17 mouse cellular contexts compared by ENCODE assay signal in genomic region chr2:152628066-152628465, GRCm38 (mm10). TPM values are rescaled to one million over a fixed set of nuclear protein-coding genes. Genes with fewer than 3 reads are reported as not detected.
DNase-seq lines count a peak whose midpoint lies in the region; ATAC-seq lines count a peak whose summit lies in the region.
"Had no signal": no experiment of that assay in that cellular context is flagged by ENCODE, and none has a peak within 500 bp of the region (broad histone marks: within the 10 kb centered on the region; RNA-seq: fewer than 3 reads in every experiment).

No protein-coding gene starts in this region.

- 0 out of 2 replicates have a peak, but pooled peaks cover 4% of the 10 kb centered on the region for H3K9me3 ChIP-seq in kidney, embryonic 14.5 days (ENCODE audit: control insufficient read depth, low read length)
- no peaks in the 10 kb centered on the region for H3K9me3 ChIP-seq in heart, embryonic 13.5 days
- H3K9me3 ChIP-seq: forebrain, embryonic 13.5 days; limb, embryonic 13.5 days had no signal

- ATAC-seq in kidney, embryonic 14.5 days (ENCODE audit: low FRiP score, low TSS enrichment), result 0 out of 2 replicates have a peak, but pooled peaks have one; percentile 6
- ATAC-seq in heart, embryonic 13.5 days (ENCODE audit: extremely low read depth, insufficient number of reproducible peaks, low FRiP score, low TSS enrichment), result no peak
- ATAC-seq: forebrain, embryonic 13.5 days; inflammation-experienced regulatory T-cells, adult 6 months had no signal

- WGBS in kidney, embryonic 14.5 days, result 36% methylated on average over 17 of the region's 17 CpGs
- WGBS in heart, embryonic 13.5 days, result 43% methylated on average over 17 of the region's 17 CpGs

- H3K36me3 ChIP-seq in kidney, embryonic 14.5 days (ENCODE audit: control insufficient read depth, insufficient read depth, low read length), result peaks cover 16% of the 10 kb centered on the region; the same call in 1 of the 2 replicates
- no peaks in the 10 kb centered on the region for H3K36me3 ChIP-seq in heart, embryonic 13.5 days
- H3K36me3 ChIP-seq: limb, embryonic 13.5 days had no signal

- no peak for DNase-seq in kidney, adult 11 months
- DNase-seq in kidney, postnatal 14 days, result peak; percentile 42
- no peak for DNase-seq in layer of hippocampus, adult 9-11 months
- DNase-seq in layer of hippocampus, postnatal 14 days (ENCODE audit: low spot score in 2 of 2), result no peak
- no peak for DNase-seq in adrenal gland, postnatal 25 days
- DNase-seq: cerebellum, adult 2 months; embryo, embryonic 11 days had no signal

- peak overlapping the region; percentile 79; the same call in 1 of the 2 replicates for H3K9ac ChIP-seq in kidney, embryonic 14.5 days (ENCODE audit: low read depth, low read length)
- peak overlapping the region; percentile 84 for H3K9ac ChIP-seq in heart, embryonic 13.5 days

- no peaks in the 10 kb centered on the region for H3K27me3 ChIP-seq in kidney, embryonic 14.5 days (ENCODE audit: control insufficient read depth, insufficient read depth, low read length)
- peaks cover 46% of the 10 kb centered on the region for H3K27me3 ChIP-seq in heart, embryonic 13.5 days (replicated peaks)
- H3K27me3 ChIP-seq: CH12.LX had no signal

- H3K4me3 ChIP-seq in kidney, embryonic 14.5 days (ENCODE audit: low read length), result peak overlapping the region; percentile 65
- peak overlapping the region; percentile 55 for H3K4me3 ChIP-seq in brown adipose tissue, adult 24 weeks (ENCODE audit: insufficient read depth, low read depth, low read length)
- peak overlapping the region; percentile 66 for H3K4me3 ChIP-seq in heart, embryonic 13.5 days
- H3K4me3 ChIP-seq: megakaryocyte, embryonic 14.5 days had no signal

- peak overlapping the region; percentile 85 for H3K27ac ChIP-seq in kidney, embryonic 14.5 days (ENCODE audit: low read depth, low read length)
- H3K27ac ChIP-seq in brown adipose tissue, adult 24 weeks (replicated peaks; ENCODE audit: low read depth, low read length), result peak overlapping the region; percentile 46; the same call in 1 of the 2 replicates
- no peak overlapping the region for H3K27ac ChIP-seq in heart, embryonic 13.5 days (replicated peaks)
- H3K27ac ChIP-seq: forebrain, embryonic 13.5 days; limb, embryonic 13.5 days had no signal

- peak overlapping the region; percentile 91 for H3K4me2 ChIP-seq in kidney, embryonic 14.5 days (replicated peaks; ENCODE audit: low read depth, low read length)
- H3K4me2 ChIP-seq in heart, embryonic 13.5 days, result peak overlapping the region; percentile 91

- H3K4me1 ChIP-seq in kidney, embryonic 14.5 days (ENCODE audit: control insufficient read depth, insufficient read depth, low read length), result peaks cover 49% of the 10 kb centered on the region
- no peaks in the 10 kb centered on the region for H3K4me1 ChIP-seq in brown adipose tissue, adult 24 weeks (ENCODE audit: control insufficient read depth, insufficient read depth, insufficient read length, low read length)
- peaks cover 43% of the 10 kb centered on the region for H3K4me1 ChIP-seq in heart, embryonic 13.5 days

RNA-seq across cellular contexts. Expression of gene Rem1, which starts 1.3 kb away (rescaled TPM):
- 46.9 and 61.8 TPM in 2 replicates for polyA plus RNA-seq in kidney, embryonic 14.5 days (2014; fragmentation: Nextera tagmentation; extraction: Ambion mirVana)
- 1.2 and 1.6 TPM in 2 replicates for polyA plus RNA-seq in brown adipose tissue, adult 24 weeks (2012; ENCODE audit: insufficient read depth, insufficient read length, missing spikeins)
- 10.5 and 12.6 TPM in 2 replicates for polyA plus RNA-seq in heart, embryonic 13.5 days (2015; fragmentation: Nextera tagmentation; extraction: Ambion mirVana)
- under 1 TPM; 0.72 to 0.83 TPM for total RNA-seq in layer of hippocampus, postnatal 14 days (2021)
- total RNA-seq in adrenal gland, postnatal 25 days (2021), result 8.1 and 9.0 TPM in 2 replicates
- polyA plus RNA-seq: inflammation-experienced regulatory T-cells, adult 6 months had no signal

RNA-seq across cellular contexts. Expression of gene Defb25, which starts 5.2 kb away (rescaled TPM):
- 28.2 and 37.2 TPM in 2 replicates for polyA plus RNA-seq in kidney, embryonic 14.5 days (2014; fragmentation: Nextera tagmentation; extraction: Ambion mirVana)
- not detected in 2 replicates for polyA plus RNA-seq in brown adipose tissue, adult 24 weeks (2012; ENCODE audit: insufficient read depth, insufficient read length, missing spikeins)
- polyA plus RNA-seq in heart, embryonic 13.5 days (2015; fragmentation: Nextera tagmentation; extraction: Ambion mirVana), result 0.68 and 1.1 TPM in 2 replicates
- total RNA-seq in layer of hippocampus, postnatal 14 days (2021), result not detected
- 2.5 TPM in 1 of 2 replicates, not detected in the other for total RNA-seq in adrenal gland, postnatal 25 days (2021)
- total RNA-seq: CH12.LX; granulocyte monocyte progenitor cell, adult 5-6 weeks had no signal
- polyA plus RNA-seq: cerebellum, adult 2 months; forebrain, embryonic 13.5 days had no signal

RNA-seq across cellular contexts. Expression of gene Defb36, which starts 23.9 kb away (rescaled TPM):
- polyA plus RNA-seq in kidney, embryonic 14.5 days (2014; fragmentation: Nextera tagmentation; extraction: Ambion mirVana), result 1.1 TPM in 2 replicates
- not detected in 2 replicates for polyA plus RNA-seq in brown adipose tissue, adult 24 weeks (2012; ENCODE audit: insufficient read depth, insufficient read length, missing spikeins)
- polyA plus RNA-seq in heart, embryonic 13.5 days (2015; fragmentation: Nextera tagmentation; extraction: Ambion mirVana), result not detected in 2 replicates
- not detected for total RNA-seq in layer of hippocampus, postnatal 14 days (2021)
- 1.0 TPM in 1 of 2 replicates, not detected in the other for total RNA-seq in adrenal gland, postnatal 25 days (2021)
- total RNA-seq: CH12.LX; granulocyte monocyte progenitor cell, adult 5-6 weeks had no signal
- polyA plus RNA-seq: cerebellum, adult 2 months; forebrain, embryonic 13.5 days; inflammation-experienced regulatory T-cells, adult 6 months; limb, embryonic 13.5 days had no signal

RNA-seq across cellular contexts. Expression of gene Defb45, which starts 28.9 kb away (rescaled TPM):
- not detected in 2 replicates for polyA plus RNA-seq in kidney, embryonic 14.5 days (2014; fragmentation: Nextera tagmentation; extraction: Ambion mirVana)
- polyA plus RNA-seq in brown adipose tissue, adult 24 weeks (2012; ENCODE audit: insufficient read depth, insufficient read length, missing spikeins), result not detected in 2 replicates
- not detected in 2 replicates for polyA plus RNA-seq in heart, embryonic 13.5 days (2015; fragmentation: Nextera tagmentation; extraction: Ambion mirVana)
- total RNA-seq in layer of hippocampus, postnatal 14 days (2021), result not detected
- not detected in 2 replicates for total RNA-seq in adrenal gland, postnatal 25 days (2021)
- total RNA-seq: adrenal gland, postnatal 4 days; CH12.LX; granulocyte monocyte progenitor cell, adult 5-6 weeks had no signal
- polyA plus RNA-seq: cerebellum, adult 2 months; forebrain, embryonic 13.5 days; inflammation-experienced regulatory T-cells, adult 6 months; limb, embryonic 13.5 days had no signal

RNA-seq across cellular contexts. Expression of gene H13, which starts 41.2 kb away (rescaled TPM):
- 127 and 147 TPM in 2 replicates for polyA plus RNA-seq in kidney, embryonic 14.5 days (2014; fragmentation: Nextera tagmentation; extraction: Ambion mirVana)
- polyA plus RNA-seq in brown adipose tissue, adult 24 weeks (2012; ENCODE audit: insufficient read depth, insufficient read length, missing spikeins), result 54.9 and 59.2 TPM in 2 replicates
- polyA plus RNA-seq in heart, embryonic 13.5 days (2015; fragmentation: Nextera tagmentation; extraction: Ambion mirVana), result 81.9 and 84.7 TPM in 2 replicates
- 10 to 100 TPM; 84.9 to 86.7 TPM for total RNA-seq in layer of hippocampus, postnatal 14 days (2021)
- 149 and 153 TPM in 2 replicates for total RNA-seq in adrenal gland, postnatal 25 days (2021)

Comparison
In these comparisons a context has a peak if more than half of its experiments do, and no peak if none do; other contexts are left out.
1. RNA of gene Defb25, which starts 5.2 kb away (polyA plus RNA-seq): 28.2 to 37.2 TPM in kidney, embryonic 14.5 days; 0.68 to 1.1 TPM in heart, embryonic 13.5 days and not detected in brown adipose tissue, adult 24 weeks; every median in the first group is over 10 times any median in the second.
2. Peak in every context shown above with its lines, with median percentiles within 50 percentile points of each other: H3K4me3 ChIP-seq.